Mouse (Mus musculus) MEL (cell line): ENCODE measurements at regions not wholly inside any gene's neighbourhood (a gene's known extent, or its start where the extent isn't known, plus 50 kb on each side); places are given as distances from the start of the nearest gene placed in this dataset.

Experiments used
- DNase-seq: peaks from one replicate; pipeline ENCODE4 v3.0.0; 2011; ENCODE audit warnings: low read depth, low spot score
- H3K27ac ChIP-seq: 2 replicates; pipeline ENCODE4 v1.5.1; 2012; ENCODE audit warnings: low read depth, mild to moderate bottlenecking, control low read depth, low read length, moderate library complexity; ENCODE audit not compliant: control insufficient read depth
- H3K27me3 ChIP-seq, 2 experiments: fragments of 150-350 bp in 1 of 2; sonication (generic) in 1 of 2; 2 replicates each; pipeline ENCODE4 v1.6.1; 2012; ENCODE audit warnings: low read length in 2 of 2, mild to moderate bottlenecking in 2 of 2, improper control_type of control experiment in 1 of 2, moderate library complexity in 1 of 2; ENCODE audit not compliant: insufficient read depth in 2 of 2, control insufficient read depth in 1 of 2
- H3K36me3 ChIP-seq, 2 experiments: 2 replicates each; pipeline ENCODE4 v1.6.1; 2012 to 2014; ENCODE audit warnings: low read length in 2 of 2, improper control_type of control experiment in 1 of 2, inconsistent platforms in 1 of 2, mild to moderate bottlenecking in 1 of 2; ENCODE audit not compliant: insufficient read depth in 2 of 2, control insufficient read depth in 1 of 2
- H3K4me1 ChIP-seq, 2 experiments: fragments of 150-350 bp in 1 of 2; sonication (generic) in 1 of 2; 2 replicates each; pipeline ENCODE4 v1.6.1; 2012; ENCODE audit warnings: low read length in 2 of 2, improper control_type of control experiment in 1 of 2, mild to moderate bottlenecking in 1 of 2; ENCODE audit not compliant: insufficient read depth in 2 of 2, control insufficient read depth in 1 of 2
- H3K4me3 ChIP-seq, 2 experiments: fragments of 150-350 bp in 1 of 2; sonication (generic) in 1 of 2; 2 replicates each; pipeline ENCODE4 v1.5.1; 2012; ENCODE audit warnings: low read depth in 2 of 2, low read length in 2 of 2, mild to moderate bottlenecking in 2 of 2, moderate library complexity in 2 of 2, control low read depth in 1 of 2, improper control_type of control experiment in 1 of 2; ENCODE audit not compliant: control insufficient read depth in 1 of 2, insufficient read depth in 1 of 2
- H3K79me2 ChIP-seq: 2 replicates; pipeline ENCODE4 v1.6.1; 2012; ENCODE audit warnings: mild to moderate bottlenecking, low read length, moderate library complexity; ENCODE audit not compliant: control insufficient read depth, poor library complexity, insufficient read depth
- H3K9ac ChIP-seq: 2 replicates; pipeline ENCODE4 v1.6.1; 2012; ENCODE audit warnings: low read depth, mild to moderate bottlenecking, control low read depth, low read length, moderate library complexity; ENCODE audit not compliant: control insufficient read depth, poor library complexity, severe bottlenecking
- H3K9me3 ChIP-seq: fragments of 150-350 bp; sonication (generic); replicated peaks from 2 replicates; pipeline ENCODE4 v1.6.1; 2012; ENCODE audit warnings: mild to moderate bottlenecking, low read length, improper control_type of control experiment, moderate library complexity; ENCODE audit not compliant: insufficient read depth
- ELF1 ChIP-seq: IDR thresholded peaks from 2 replicates; pipeline ENCODE4 v1.6.1; 2014; ENCODE audit warnings: low read depth, mild to moderate bottlenecking, inconsistent platforms, low read length, improper control_type of control experiment, moderate library complexity
- ETS1 ChIP-seq: IDR thresholded peaks from 2 replicates; pipeline ENCODE4 v1.6.1; 2012; ENCODE audit warnings: low read depth, mild to moderate bottlenecking, inconsistent platforms, low read length, improper control_type of control experiment, moderate library complexity
- HCFC1 ChIP-seq: IDR thresholded peaks from 2 replicates; pipeline ENCODE4 v1.6.1; 2012; ENCODE audit warnings: low read depth, mild to moderate bottlenecking, inconsistent platforms, low read length, improper control_type of control experiment, moderate library complexity
- JUND ChIP-seq: IDR thresholded peaks from 2 replicates; pipeline ENCODE4 v1.6.1; 2011; ENCODE audit warnings: low read depth, mild to moderate bottlenecking, improper control_type of control experiment, low read length
- KAT2A ChIP-seq: conservative IDR thresholded peaks from 2 replicates; pipeline ENCODE4 v1.6.1; 2012; ENCODE audit warnings: low read depth, low read length, improper control_type of control experiment, inconsistent platforms
- MAFK ChIP-seq: IDR thresholded peaks from 2 replicates; pipeline ENCODE4 v1.6.1; 2011; ENCODE audit warnings: low read depth, mild to moderate bottlenecking, low read length, improper control_type of control experiment, borderline replicate concordance
- MXI1 ChIP-seq: IDR thresholded peaks from 2 replicates; pipeline ENCODE4 v1.6.1; 2011; ENCODE audit warnings: mild to moderate bottlenecking, low read depth, low read length, improper control_type of control experiment
- MYB ChIP-seq: IDR thresholded peaks from 2 replicates; pipeline ENCODE4 v1.6.1; 2011; ENCODE audit warnings: mild to moderate bottlenecking, low read depth, low read length, improper control_type of control experiment
- POLR2A ChIP-seq, 2 experiments: IDR thresholded peaks; 2 replicates each; pipeline ENCODE4 v1.6.1; 2011 to 2012; ENCODE audit warnings: low read length in 2 of 2, mild to moderate bottlenecking in 2 of 2, control low read depth in 1 of 2, improper control_type of control experiment in 1 of 2, low read depth in 1 of 2, moderate library complexity in 1 of 2; ENCODE audit not compliant: control insufficient read depth in 1 of 2, insufficient read depth in 1 of 2, poor library complexity in 1 of 2
- POLR2AphosphoS2 ChIP-seq: IDR thresholded peaks from 2 replicates; pipeline ENCODE4 v1.6.1; 2011; ENCODE audit warnings: low read length, improper control_type of control experiment
- POLR2AphosphoS5 ChIP-seq: IDR thresholded peaks from 2 replicates; pipeline ENCODE4 v1.6.1; 2012; ENCODE audit warnings: low read depth, borderline replicate concordance, mild to moderate bottlenecking, inconsistent platforms, low read length, moderate library complexity, mixed read lengths
- SIN3A ChIP-seq: IDR thresholded peaks from 2 replicates; pipeline ENCODE4 v1.6.1; 2012; ENCODE audit warnings: low read length, improper control_type of control experiment, inconsistent platforms
- SMC3 ChIP-seq: IDR thresholded peaks from 2 replicates; pipeline ENCODE4 v1.6.1; 2011; ENCODE audit warnings: low read depth, low read length, improper control_type of control experiment
- TAL1 ChIP-seq: IDR thresholded peaks from 2 replicates; pipeline ENCODE4 v1.6.1; 2012; ENCODE audit warnings: mild to moderate bottlenecking, inconsistent platforms, low read length, moderate library complexity, mixed read lengths
- TBP ChIP-seq: IDR thresholded peaks from 2 replicates; pipeline ENCODE4 v1.8.0; 2011; ENCODE audit warnings: low read depth, low read length, improper control_type of control experiment
- USF2 ChIP-seq, 2 experiments: IDR thresholded peaks; 2 replicates each; pipeline ENCODE4 v1.6.1; 2011 to 2012; ENCODE audit warnings: improper control_type of control experiment in 2 of 2, low read length in 2 of 2, borderline replicate concordance in 1 of 2, inconsistent platforms in 1 of 2, low read depth in 1 of 2, mild to moderate bottlenecking in 1 of 2; ENCODE audit not compliant: insufficient read depth in 1 of 2
- ZKSCAN1 ChIP-seq: IDR thresholded peaks from 2 replicates; pipeline ENCODE4 v1.6.1; 2012; ENCODE audit warnings: low read depth, mild to moderate bottlenecking, inconsistent platforms, low read length, improper control_type of control experiment, moderate library complexity
- ZMIZ1 ChIP-seq: IDR thresholded peaks from 2 replicates; pipeline ENCODE4 v1.6.1; 2012; ENCODE audit warnings: low read depth, mild to moderate bottlenecking, inconsistent platforms, low read length, improper control_type of control experiment, moderate library complexity

DNA sequence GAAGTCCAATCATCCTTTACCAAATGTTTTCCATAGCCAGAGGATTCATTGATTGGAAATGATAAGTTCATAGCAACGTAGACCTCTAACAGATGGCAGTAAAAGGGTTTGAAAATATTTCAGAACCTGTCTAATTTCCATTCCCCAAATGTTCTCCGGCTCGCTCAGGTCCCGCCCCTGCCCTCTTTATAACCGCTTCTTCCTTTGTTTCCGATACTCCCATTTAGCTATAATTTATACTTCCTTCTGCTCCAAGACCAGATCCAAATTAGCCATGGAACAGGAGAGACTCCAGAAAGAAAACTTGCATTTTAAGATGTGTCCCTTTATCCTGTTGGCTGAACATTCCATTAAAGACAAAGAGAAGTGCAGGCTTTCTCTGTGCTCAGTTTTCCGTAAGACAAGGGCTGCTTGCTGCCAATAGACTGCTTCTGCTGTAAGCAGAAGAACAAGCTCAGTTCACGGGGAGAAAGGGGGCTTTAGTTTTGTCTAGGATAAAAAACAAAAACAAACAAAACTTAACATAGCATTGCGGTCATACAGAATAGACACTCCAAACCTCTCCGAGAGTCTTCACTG is 202.7 kb upstream of the Prkcq start:
- no peaks in the 10 kb centered on the region for H3K36me3 ChIP-seq
- H3K4me3 ChIP-seq = no peak overlapping the region
- H3K79me2 ChIP-seq = no peaks in the 10 kb centered on the region
- no peaks in the 10 kb centered on the region for H3K4me1 ChIP-seq
- H3K27me3 ChIP-seq = no peaks in the 10 kb centered on the region
- no peaks in the 10 kb centered on the region for H3K9me3 ChIP-seq
- no peak for DNase-seq
- H3K9ac ChIP-seq = no peak overlapping the region
- no peak overlapping the region for H3K27ac ChIP-seq
- TF ChIP-seq POLR2A (IDR thresholded peaks at IDR 0.05; ENCODE audit: control insufficient read depth in 1 of 2, insufficient read depth in 1 of 2, low read depth in 1 of 2, low read length in 2 of 2, poor library complexity in 1 of 2) (no peak), SIN3A (no peak), ETS1 (no peak), ELF1 (no peak), MYB (no peak), TAL1 (no peak), JUND (no peak), HCFC1 (no peak), POLR2AphosphoS2 (no peak)

DNA sequence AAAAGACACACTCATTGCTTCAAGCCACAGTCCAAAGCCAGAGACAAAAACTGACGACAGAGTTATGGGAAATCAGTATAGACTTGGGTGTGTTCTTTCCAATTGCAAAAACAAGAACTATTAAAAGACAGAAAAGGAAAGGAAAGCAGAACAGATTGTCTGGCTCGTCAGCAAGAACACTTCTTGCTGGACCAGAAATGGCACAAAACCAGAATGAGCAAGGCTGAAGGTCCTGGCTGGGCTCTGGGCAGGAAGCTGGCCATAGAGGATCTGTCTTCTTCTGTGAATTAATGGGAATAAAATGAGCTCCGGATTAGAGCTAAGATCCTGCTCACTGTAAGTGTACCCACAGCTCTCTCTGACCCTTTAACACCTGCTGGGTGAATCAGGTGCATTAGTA is 199.9 kb upstream of the Prkcq start:
- Histone ChIP-seq H3K9me3 (no peaks in the 10 kb centered on the region), H3K9ac (no peak overlapping the region), H3K27ac (no peak overlapping the region), H3K27me3 (no peaks in the 10 kb centered on the region), H3K4me1 (no peaks in the 10 kb centered on the region), H3K4me3 (no peak overlapping the region), H3K79me2 (no peaks in the 10 kb centered on the region), H3K36me3 (no peaks in the 10 kb centered on the region)
- TF ChIP-seq POLR2AphosphoS5 = no peak
- TF ChIP-seq MXI1 = no peak
- TF ChIP-seq USF2 (IDR thresholded peaks at IDR 0.05; ENCODE audit: borderline replicate concordance in 1 of 2, insufficient read depth in 1 of 2, low read depth in 1 of 2, low read length in 2 of 2) = no peak
- no peak for TF ChIP-seq ZKSCAN1
- TF ChIP-seq SMC3 = no peak
- no peak for TF ChIP-seq KAT2A
- no peak for TF ChIP-seq ZMIZ1
- no peak for TF ChIP-seq ELF1
- no peak for TF ChIP-seq JUND
- no peak for TF ChIP-seq TBP
- no peak for TF ChIP-seq MAFK
- DNase-seq = no peak
